Mouse (Mus musculus) cerebellum, adult 9-11 months (tissue): ENCODE measurements around the gene Gsk3b.
"Not testable (repeated sequence)": the region's sequence is repeated elsewhere in the genome, so short reads cannot be mapped to it uniquely, and the experiment has no call there.

ENCODE experiments used
- DNase-seq: peaks from one replicate; pipeline ENCODE4 v3.0.0; 2022

Gsk3b gene

DNA sequence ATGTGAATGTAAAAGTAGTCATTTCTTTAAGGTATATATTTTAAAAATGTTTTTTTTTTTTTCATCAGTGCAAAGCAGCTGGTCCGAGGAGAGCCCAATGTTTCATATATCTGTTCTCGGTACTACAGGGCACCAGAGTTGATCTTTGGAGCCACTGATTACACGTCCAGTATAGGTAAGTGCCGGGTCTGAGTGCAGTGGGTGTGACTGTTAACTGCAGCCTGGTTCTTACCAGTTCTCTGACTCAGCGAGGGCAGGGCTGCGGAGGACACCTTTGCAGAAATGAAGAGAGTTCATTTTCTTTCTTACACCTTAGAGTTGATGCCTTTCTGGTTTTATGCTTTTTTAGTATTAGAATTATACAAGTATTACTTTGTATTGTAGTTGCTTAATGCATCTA is 102.7 kb downstream of the Gsk3b start:
- no peak for DNase-seq

DNA sequence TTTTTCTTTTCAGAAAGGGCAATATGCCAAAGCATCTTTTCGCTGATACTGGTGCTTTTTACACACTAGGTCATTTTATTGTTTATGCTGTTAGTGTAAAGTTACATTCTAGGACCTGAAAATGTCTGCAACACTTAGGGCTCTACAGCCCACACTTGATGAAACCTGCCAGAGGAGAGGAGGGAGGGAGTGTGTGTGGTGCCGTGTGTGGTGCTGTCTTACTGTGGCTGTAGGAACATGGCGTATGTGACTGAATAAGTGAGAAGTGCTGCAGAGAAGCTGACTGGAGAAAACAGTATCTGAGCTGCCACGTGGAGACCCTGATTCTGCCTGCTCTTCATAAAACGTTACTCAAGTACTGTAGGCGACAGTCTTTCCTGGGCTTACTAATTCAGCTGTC is 103.8 kb downstream of the Gsk3b start:
- DNase-seq = no peak

DNA sequence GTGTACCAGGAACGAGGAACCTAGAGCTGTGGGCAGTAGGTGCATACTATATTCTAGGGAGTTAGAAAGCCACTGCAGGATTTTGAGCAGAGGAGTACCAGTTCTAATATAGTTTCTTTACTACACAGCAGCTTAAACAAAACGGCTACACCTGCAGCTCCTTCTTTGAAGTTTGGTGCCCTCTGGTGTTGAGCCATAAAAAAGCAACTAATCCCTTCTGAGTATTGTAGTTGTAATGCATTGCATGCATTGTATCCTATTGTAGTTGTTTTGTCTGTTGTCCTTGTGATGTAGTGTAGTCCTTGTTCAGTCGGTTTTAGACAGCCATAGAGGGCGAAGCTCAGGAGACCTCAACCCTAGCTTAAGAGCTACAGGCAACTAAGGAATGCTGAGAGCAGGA is 108.5 kb downstream of the Gsk3b start:
- peak; percentile 63 for DNase-seq

DNA sequence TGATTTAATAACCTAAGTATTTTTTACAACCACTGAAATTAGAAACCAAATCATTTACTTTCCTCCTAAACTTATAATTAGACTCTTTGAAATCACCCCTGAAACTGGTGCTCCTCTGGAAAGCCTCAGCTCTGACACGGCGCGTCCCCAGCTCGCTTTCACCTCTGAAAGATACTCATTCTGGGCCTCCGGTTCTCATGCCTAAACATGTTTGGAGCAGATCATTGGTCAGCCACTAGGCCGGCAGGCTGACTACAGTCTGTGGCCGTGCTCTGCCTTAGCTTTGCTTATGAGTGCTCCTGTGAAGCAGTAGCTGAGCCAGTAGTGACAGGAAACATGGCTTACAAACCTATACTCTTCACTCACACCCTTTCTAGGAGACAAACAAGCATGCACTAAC is 116.5 kb downstream of the Gsk3b start:
- DNase-seq = no peak

DNA sequence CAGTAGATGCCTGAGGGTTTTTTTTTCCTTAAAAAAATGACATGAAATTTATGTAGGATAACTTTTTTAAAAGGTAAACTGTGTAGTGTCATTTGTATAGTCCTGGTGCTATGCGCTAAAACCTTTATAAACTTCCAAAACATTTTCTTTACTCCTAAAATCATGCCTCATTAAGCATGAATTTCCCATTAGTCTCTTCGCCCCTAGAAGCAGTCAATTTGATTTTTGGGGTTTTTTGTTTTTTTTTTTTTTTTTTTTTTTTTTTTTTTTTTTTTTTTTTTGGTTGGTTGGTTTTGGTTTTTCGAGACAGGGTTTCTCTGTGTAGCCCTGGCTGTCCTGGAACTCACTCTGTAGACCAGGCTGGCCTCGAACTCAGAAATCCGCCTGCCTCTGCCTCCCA is 133.7 kb downstream of the Gsk3b start:
- DNase-seq = not testable (repeated sequence)

DNA sequence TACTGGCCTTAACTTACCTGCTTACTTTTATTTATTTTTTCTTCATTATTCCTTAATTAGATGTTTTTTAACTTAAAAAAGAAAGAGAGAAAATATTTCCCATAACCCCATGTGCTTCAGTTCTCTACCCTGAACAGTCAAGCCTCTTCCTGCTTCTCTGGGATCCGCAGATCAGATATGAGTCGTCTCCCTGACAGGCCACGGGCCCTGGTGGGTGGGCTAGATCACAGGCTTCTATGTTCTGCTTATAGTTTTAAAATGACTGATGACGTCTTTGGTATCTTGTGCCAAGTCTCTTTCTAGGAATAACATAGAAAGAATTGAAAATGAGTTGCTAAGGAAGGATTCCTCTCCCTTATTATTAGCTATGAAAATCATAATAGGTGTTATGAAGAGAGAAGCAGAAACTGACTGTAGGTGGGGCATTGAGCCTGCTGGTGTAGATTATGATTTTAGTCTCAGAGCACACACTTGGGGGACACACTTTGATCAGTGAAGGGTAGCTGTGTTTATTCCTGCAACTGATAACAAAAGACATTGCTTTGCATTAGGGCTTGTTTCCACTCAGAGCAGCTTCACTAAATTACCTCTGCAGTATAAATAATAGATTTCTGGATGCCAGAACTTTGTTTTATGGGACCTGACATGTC is 148.3 kb downstream of the Gsk3b start:
- no peak for DNase-seq

DNA sequence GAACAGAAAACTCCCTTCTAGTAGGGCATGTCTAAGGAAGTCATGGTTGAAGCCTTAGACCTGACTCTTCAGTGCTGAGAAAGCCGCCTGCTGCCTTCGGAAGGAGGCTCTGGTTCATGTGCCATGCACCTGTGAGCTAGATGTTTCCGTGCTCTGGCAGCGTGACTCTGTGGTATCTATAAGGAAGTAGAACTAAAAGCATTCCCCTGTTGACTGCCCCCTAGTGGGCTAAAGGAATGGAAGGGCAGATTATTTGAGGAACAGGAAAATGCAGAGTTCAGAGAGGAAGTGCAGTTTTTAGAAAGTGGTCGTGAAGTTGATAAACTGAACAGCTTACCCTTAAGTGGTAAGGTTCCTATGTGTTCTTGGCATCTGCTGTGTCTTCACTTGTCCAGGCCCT is 150.9 kb downstream of the Gsk3b start:
- no peak for DNase-seq

DNA sequence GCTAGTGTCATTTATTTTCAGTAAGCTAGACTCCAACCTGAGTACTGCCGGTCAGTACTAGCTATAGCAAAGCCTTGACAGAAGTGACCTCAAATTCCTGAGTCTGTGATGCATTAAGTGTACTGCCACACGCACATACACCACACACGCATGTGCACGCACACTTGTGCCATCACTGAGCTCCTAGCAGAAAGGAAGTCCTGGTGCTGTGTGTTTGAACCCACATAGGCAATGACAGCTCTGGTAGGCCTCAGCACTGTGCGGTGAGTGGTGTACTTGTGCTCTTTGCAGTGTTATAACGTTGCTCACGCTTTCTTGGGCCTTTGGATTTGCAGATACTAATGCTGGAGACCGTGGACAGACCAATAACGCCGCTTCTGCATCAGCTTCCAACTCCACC is 151.4 kb downstream of the Gsk3b start:
- DNase-seq = no peak

DNA sequence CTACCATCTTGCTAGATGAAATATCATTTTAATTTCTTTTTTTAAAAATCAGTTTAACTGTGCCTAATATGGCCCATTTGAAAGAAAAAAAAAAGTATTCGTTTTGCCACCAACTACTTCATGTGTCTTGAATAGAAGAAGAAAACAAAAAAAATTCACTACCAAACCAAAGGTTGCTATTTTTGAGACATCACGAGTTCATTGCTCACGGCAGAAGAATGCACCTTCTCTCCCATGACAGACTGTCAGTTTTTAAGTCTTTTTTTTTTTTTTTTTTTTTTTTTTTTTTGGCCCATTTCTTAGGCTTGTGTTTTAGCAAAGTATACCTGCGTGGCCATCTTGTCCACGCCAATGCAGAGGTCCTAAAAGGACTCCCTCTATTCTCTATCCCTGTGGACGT is 155.3 kb downstream of the Gsk3b start:
- DNase-seq = no peak

DNA sequence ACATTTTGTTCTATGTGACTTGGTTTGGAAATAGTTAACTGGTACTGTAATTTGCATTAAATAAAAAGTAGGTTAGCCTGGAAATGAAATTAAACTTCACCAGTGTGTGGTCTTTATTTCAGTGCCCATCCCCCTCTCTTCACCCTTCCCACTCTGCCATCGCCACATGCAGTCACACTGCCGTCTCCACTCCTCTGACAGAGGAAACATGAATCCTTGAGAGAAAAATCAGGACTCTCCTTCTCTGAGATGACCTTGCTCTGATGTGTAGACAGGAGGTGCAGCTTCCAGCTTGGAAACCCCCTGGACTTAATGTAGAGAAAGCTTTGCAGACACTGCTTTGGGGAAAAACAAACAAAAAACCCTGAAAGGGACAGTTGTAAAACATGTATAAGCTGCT is 156.6 kb downstream of the Gsk3b start:
- DNase-seq = no peak

DNA sequence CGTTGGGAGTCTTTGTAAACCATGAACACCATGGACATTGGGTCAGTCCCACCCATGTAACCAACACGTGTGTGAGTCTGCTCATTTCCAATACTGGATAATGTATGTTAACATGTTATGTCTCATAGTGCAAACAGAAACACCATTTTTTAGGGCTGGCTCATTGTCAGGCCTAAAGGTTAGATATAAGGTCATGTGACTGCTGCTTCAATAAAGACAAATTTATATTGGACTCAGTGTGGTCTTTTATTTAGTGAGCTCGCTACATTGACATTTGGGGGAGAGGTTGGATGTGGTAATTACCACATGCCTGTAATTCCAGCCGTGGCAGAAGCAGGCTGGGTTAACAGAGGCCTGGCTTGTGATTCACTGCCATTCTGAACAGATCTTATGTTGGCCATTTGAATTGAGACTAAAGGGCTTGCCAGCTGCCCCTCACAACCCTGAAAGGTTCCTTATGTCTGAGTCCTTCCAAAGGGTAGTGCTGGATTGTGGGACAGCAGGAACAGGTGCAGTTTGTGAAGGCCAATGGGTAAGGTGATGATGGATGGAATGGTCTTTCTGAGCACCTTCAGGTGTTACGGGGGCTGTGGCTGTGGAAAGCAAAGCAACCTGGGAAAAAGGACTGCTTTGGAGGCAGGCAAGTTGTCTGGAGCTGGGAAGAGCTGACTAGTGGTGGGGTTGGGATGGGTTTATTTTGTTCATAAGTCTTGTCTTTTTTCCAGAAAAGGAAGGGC is 157.2 kb downstream of the Gsk3b start:
- no peak for DNase-seq

DNA sequence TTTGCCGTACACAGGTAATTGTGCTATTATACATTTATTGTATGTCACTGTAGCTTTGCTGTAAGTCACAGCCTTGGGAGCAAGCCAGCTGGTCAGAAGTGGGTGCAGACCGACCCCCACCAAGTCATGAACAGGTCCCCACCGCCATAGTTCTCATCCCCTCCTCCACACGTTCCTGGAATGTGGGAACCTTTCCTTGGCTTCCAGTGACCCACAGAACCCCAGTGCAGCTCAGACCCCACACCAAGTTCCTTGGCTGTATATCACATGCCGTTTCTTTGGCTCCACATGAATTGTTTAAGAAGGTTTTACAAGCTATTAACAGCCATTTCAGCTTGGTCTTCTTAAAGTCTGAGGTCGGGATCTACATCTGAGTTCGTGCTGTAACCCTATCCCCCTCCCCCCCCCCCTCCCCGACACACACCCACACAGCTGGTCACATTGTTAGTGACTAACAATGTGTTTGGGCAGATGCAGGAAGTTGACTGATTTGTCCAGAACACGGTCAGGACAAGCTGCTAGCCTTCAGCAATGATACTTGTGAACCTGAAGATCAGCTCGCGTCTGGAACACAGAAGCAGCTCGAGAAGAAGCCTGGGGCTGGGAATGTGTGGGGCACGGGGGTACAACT is 159.6 kb downstream of the Gsk3b start:
- DNase-seq = no peak

DNA sequence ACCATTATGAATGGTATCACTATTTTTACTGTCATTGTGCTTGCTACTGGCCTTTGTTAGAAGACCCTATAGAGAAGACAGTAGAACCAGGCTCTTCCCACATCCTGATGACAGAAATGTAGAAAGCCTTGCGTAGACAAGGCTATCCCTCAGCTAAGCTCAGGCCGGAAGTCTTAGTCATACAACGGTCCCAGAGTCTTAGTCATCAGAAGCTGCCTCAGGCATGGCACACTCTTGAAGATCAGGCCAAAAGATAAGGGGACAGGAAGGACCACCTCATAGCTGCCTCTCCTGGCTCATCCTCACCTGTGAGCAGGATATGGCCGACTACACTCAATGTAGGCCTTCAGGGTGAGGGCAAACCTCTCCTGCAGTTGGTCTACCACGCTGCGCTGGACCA is 161.7 kb downstream of the Gsk3b start:
- no peak for DNase-seq

DNA sequence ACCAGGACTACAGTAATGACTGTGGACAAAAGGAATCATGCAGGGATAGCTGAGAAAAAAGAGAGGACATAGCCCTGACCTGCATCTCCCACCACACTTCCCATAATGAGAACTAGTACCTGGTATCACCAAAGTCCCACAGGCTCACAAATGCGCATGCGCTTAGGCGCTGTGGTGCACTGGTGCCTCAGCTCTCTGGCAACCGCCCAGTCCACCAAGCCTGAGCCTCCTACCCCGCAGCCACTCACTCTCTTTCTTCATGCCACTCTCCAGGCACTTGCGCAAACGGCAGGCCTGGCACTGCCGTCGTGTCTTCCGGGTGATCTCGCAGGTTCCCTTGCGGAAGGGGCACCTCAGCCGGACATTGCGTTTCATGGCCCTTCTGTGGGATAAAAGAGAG is 165.2 kb downstream of the Gsk3b start:
- no peak for DNase-seq

DNA sequence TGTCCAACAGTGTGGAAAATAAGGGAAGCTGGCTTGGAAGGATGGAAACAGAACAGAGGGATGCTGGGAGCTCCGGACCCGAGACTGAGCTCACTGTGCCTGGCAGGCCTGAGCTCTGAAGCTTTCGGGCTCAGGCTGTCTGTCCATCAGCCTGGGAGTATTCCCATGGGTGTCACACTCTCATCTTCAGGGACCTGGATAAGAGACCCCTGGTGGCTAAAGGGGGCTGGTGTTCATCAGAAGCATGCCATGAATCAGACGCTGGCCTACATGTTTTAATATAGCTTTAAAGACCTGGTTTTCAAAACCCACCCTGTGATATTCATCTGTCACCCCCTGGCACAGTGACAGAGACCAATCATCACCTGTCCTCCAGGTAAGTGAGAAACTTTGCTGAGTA is 166.3 kb downstream of the Gsk3b start:
- no peak for DNase-seq

DNA sequence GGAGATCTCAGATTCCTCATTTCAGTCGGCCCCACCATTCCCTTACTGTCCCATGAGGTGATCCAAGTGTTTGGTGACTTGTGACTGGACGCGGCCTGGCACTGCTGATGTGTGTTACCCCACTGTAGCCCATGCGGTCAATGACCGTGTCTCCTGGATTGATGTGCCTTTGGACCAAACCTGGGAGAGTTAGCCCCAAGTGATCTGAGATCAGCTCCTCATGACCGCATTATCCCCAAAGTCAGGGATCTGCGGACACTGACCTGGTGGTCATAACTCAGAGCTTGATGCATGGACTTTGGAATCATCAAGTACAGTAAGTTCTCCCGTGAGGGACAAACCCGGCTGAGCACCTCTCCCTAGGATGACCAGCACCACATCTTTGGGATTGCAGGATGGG is 167.1 kb downstream of the Gsk3b start:
- DNase-seq = no peak

DNA sequence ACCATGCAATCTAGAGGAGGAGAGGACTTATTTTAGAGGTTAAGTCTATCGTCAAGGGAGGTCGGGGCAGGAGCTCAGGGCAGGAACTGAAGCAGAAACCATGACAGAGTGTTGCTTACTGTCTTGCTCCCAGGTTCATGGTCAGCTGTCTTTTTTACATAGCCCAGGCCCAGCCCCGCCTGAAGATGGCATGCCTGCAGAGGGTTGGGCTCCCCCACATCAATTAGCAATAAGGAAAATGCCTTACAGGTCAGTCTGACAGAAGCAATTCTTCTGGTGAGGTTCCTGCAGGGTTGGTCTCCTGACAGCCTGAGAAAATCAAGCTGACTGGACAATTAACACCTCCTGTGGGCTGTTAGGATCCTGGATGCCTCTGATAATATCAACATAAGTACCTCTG is 182.8 kb downstream of the Gsk3b start:
- DNase-seq = no peak

DNA sequence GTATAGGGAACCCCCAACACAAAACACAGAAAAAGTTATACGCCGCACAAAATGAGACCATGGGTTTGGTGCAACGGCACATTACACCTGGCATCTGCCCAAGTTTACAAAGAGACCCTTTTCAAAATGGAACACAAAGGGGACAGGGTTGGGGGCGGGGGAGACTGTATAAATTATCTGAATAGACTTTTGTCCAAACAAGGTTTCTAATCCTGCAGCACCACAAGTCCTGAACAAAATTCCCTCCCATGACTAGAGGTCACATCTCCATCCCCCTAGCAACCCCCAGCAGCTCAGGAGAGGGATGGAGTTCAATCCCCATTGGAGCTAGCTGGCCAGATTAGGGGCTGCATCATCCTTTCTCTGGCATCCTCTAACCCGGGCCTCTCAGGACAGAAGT is 183.7 kb downstream of the Gsk3b start:
- DNase-seq = no peak

DNA sequence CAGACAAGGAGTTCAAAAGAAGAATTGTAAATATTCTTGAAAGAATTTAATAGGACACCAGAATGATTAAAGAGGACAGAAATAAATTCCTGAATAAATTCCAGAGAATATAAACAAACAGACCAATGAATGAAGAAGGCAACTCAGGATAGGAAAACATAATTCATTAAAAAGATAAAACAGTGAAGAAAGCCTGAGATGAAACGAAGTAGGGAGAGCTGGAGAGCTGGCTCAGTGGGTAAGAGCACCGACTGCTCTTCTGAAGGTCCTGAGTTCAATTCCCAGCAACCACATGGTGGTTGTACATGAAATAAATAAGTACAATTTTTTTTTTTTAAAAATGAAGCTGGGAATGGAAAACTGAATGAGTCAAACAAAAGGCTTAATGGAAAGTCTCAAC is 185.9 kb downstream of the Gsk3b start:
- DNase-seq = no peak

DNA sequence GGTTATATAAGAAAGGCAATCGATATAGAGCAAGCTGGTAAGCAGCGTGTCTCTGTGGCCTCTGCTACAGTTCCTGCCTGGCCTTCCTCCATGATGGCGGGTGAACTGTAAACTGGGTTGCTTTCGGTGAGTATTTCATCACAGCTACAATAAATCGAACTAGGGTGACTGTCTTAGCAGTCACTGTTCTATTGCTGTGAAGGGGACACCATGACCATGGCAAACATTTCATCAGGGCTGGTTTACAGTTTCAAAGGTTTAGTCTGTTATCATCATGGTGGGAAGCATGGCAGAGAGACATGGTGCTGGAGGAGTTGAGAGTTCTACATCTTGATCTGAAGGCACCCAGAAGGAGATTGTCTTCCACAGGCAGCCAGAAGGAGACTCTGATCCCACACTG is 191.0 kb downstream of the Gsk3b start:
- DNase-seq = no peak

DNA sequence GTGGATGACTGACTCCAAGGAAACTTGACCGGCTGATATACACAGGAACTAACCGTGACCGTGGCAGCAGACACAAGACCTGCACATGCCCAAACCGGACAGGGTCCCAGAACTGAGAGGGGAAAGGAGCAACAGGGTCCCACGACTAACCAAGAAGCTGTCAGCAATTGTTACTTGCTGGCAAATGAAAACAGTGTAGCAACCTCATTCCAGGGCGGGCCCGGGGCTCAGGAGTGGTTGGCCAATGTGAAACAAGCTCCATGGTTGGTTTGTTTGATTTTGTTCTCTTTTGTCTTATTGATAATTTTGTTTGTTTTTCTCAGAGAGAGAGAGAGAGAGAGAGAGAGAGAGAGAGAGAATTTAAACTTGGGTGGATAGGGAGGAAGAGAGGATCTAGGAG is 192.2 kb downstream of the Gsk3b start:
- DNase-seq = no peak

DNA sequence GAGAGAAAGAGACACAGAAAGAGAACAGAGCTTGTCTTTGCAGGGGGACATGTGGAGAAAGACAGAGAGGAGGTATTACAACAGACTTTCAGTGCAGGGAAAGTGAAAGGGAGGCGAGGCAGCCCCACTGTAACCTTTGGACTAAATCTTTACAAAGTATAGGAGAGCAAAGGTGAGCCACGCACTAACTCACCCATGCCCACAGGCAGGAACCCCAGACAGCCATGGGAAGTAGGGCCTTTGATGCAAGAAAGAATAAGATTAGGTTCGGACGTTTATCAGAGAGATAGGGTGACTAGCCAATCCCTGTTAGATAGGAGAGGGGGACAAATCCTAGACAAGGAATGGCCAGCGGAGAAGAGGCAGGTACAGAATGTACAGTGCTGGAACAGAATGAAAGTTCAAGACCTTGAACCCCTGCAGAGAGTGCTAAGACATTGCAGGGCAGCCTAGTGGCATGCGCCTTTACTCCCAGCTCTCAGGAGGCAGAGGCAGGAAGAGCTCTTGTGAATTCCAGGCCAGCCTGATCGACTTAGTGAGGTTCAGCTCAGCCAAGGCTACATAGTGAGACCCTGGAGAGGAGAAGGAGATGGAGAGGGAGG is 193.9 kb downstream of the Gsk3b start:
- DNase-seq = no peak

DNA sequence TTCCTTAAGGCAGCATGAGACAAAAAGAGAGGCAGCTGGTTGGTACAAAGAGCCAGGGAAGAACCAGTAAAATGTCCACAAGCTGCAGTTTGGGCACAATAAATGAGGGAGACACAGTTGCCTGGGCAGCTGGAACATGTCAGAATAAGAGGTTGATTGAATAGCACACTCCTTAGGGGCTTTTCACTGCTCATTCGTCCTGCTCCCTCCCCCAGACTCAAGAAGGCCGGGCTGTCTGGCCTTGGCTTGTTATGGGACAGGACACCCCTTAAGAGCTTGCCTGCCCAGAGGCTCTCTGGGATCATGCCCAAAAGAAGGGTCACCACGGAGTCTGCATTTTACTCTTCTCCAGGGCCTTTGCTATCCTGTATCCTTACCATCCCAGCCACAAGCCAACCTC is 194.5 kb downstream of the Gsk3b start:
- DNase-seq = no peak

DNA sequence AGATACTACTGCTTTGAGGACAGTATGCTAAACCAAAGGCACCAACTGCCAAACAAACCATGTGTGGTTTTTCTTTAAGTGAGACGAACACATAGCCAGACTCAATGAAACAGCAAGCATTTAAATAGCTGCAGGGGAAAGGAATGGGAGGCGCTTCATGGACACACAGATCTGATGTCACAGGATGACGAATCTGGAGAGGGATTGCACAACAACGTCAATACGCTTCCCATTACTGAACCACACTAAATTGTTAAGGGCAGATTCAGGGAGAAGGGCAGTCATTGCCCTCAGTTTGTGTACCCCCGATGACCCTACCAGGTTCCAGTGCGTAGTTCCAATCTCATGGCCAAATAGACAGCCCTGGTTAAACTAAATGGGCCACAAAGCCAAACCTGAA is 197.0 kb downstream of the Gsk3b start:
- no peak for DNase-seq
